ENCODE assay signal across 8 mouse cellular contexts in the genomic region with DNA sequence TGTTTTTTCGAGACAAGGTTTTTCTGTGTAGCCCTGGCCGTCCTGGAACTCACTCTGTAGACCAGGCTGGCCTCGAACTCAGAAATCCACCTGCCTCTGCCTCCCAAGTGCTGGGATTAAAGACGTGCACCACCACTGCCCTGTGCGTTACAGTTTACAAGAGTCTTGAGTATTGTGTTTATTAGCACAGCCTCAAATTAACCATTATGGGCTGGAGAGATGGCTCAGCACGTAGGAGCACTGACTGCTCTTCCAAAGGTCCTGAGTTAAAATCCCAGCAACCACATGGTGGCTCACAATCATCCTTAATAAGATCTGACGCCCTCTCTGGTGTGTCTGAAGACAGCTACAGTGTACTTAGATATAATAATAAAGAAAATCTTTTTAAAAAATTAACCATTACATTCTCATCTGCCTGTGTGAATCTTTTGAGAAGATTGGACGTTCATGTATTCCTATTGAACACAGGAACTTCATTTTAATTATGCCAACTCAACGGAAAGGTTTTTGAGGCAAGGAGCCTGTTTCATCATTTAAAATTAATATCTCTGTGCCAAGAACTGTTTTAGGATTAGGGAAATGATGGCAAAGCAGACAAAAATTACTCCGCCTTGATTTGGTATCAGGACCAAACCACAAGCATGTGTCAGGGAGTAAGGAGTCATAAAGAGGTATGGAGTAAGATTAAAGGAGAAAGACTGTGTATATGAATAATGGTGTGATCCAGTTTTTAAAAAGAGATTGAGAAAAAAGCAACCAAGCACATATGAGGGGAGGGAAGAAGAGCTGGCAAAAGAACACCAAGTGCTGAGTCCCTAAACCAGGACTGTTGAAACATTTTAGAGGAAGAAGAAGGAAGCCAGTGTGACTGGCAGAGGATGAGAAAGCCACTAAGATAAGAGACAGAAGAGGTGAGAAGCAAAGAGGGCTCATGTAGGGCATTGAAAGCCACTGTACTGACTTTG. TPM values are rescaled to one million over a fixed set of nuclear protein-coding genes. Genes with fewer than 3 reads are reported as not detected.
DNase-seq lines count a peak whose midpoint lies in the region; ATAC-seq and TF ChIP-seq lines count a peak whose summit lies in the region.

No protein-coding gene starts in this region.

- no peak for DNase-seq in gastrocnemius, adult 2 months
- no peak for DNase-seq in gastrocnemius, postnatal 14 days
- peak; percentile 59 for DNase-seq in 3134 (ENCODE audit: extremely low read depth, insufficient read length, low spot score)
- DNase-seq in frontal cortex, postnatal 25 days (ENCODE audit: low spot score in 2 of 2), result no peak
- DNase-seq in ovary, postnatal 36 days (ENCODE audit: low spot score), result no peak

- H3K27me3 ChIP-seq in neural tube, embryonic 14.5 days (ENCODE audit: control insufficient read depth, insufficient read depth, low read length), result no peaks in the 10 kb centered on the region

- peaks cover 2% of the 10 kb centered on the region; the same call in 1 of the 2 replicates for H3K4me1 ChIP-seq in cortical plate, adult 2 months (ENCODE audit: control insufficient read depth, insufficient read depth, low read length)
- peaks cover 14% of the 10 kb centered on the region for H3K4me1 ChIP-seq in neural tube, embryonic 14.5 days (ENCODE audit: control insufficient read depth, insufficient read depth, low read length)

- no peak for TF ChIP-seq POLR2A in cortical plate, adult 2 months (IDR thresholded peaks at IDR 0.05; ENCODE audit: extremely low read depth, insufficient read depth, low read length)

- H3K4me3 ChIP-seq in gastrocnemius, adult 2 months, result peak overlapping the region; percentile 72
- H3K4me3 ChIP-seq in cortical plate, adult 2 months (ENCODE audit: insufficient read depth, low read length), result peak overlapping the region; percentile 93
- peak overlapping the region; percentile 74 for H3K4me3 ChIP-seq in neural tube, embryonic 14.5 days (ENCODE audit: low read depth, low read length)

- intact Hi-C loops in gastrocnemius, adult 2 months (cut with DNase I), result no loop called here
- intact Hi-C loops in gastrocnemius, postnatal 14 days (cut with DNase I; ENCODE audit: low total_unique reads), result no loop called here

- peak overlapping the region; percentile 55 for H3K4me2 ChIP-seq in neural tube, embryonic 14.5 days (ENCODE audit: low read depth, low read length)

- no peaks in the 10 kb centered on the region for H3K36me3 ChIP-seq in neural tube, embryonic 14.5 days (ENCODE audit: control insufficient read depth, insufficient read depth, low read length)

- peak overlapping the region; percentile 66 for H3K9ac ChIP-seq in neural tube, embryonic 14.5 days (replicated peaks; ENCODE audit: low read depth, low read length)

- H3K9me3 ChIP-seq in neural tube, embryonic 14.5 days (ENCODE audit: control insufficient read depth, low read length), result no peaks in the 10 kb centered on the region

- H3K27ac ChIP-seq in gastrocnemius, adult 2 months, result peak overlapping the region; percentile 99
- H3K27ac ChIP-seq in cortical plate, adult 2 months (ENCODE audit: insufficient read depth, low read length), result peak overlapping the region; percentile 95
- H3K27ac ChIP-seq in neural tube, embryonic 14.5 days (ENCODE audit: low read depth, low read length), result peak overlapping the region; percentile 98

- ATAC-seq in inflammation-experienced regulatory T-cells, adult 6 months, result peak; percentile 4
- ATAC-seq in neural tube, embryonic 14.5 days (ENCODE audit: low read depth), result peak; percentile 23

- peak; percentile 1; the same call in 1 of the 2 replicates for TF ChIP-seq CTCF in gastrocnemius, adult 2 months (IDR thresholded peaks at IDR 0.05)
- TF ChIP-seq CTCF in cortical plate, adult 2 months (IDR thresholded peaks at IDR 0.05; ENCODE audit: extremely low read depth, insufficient read depth, low read length), result no peak

- WGBS in neural tube, embryonic 14.5 days, result 38% methylated on average over 10 of the region's 10 CpGs

RNA-seq across cellular contexts. Expression of gene Rprd2, which starts 1.7 kb away (rescaled TPM):
- 10 to 100 TPM; 32.4 to 35.2 TPM for total RNA-seq in gastrocnemius, adult 2 months (2021)
- total RNA-seq in gastrocnemius, postnatal 14 days (2021), result 10 to 100 TPM; 29.0 to 29.3 TPM
- 21.4 and 22.8 TPM in 2 replicates for polyA plus RNA-seq in cortical plate, adult 2 months (2012; rRNA removed)
- 10 to 100 TPM; 22.7 to 35.5 (median 27.1) TPM for polyA plus RNA-seq in inflammation-experienced regulatory T-cells, adult 6 months (2017; shearing (Covaris generic))
- 23.2 and 27.5 TPM in 2 replicates for polyA plus RNA-seq in neural tube, embryonic 14.5 days (2014; fragmentation: Nextera tagmentation; extraction: Ambion mirVana)

RNA-seq across cellular contexts. Expression of gene Prpf3, which starts 35.4 kb away (rescaled TPM):
- total RNA-seq in gastrocnemius, adult 2 months (2021), result 10 to 100 TPM; 18.2 to 18.3 TPM
- total RNA-seq in gastrocnemius, postnatal 14 days (2021), result 10 to 100 TPM; 12.2 to 13.9 TPM
- polyA plus RNA-seq in cortical plate, adult 2 months (2012; rRNA removed), result 36.0 and 36.9 TPM in 2 replicates
- polyA plus RNA-seq in inflammation-experienced regulatory T-cells, adult 6 months (2017; shearing (Covaris generic)), result 10 to 100 TPM; 46.9 to 48.5 (median 48.3) TPM
- 29.6 and 38.5 TPM in 2 replicates for polyA plus RNA-seq in neural tube, embryonic 14.5 days (2014; fragmentation: Nextera tagmentation; extraction: Ambion mirVana)

RNA-seq across cellular contexts. Expression of gene Mrps21, which starts 51.0 kb away (rescaled TPM):
- total RNA-seq in gastrocnemius, adult 2 months (2021), result 100 to 1,000 TPM; 303 to 336 TPM
- total RNA-seq in gastrocnemius, postnatal 14 days (2021), result 100 to 1,000 TPM; 262 to 274 TPM
- polyA plus RNA-seq in cortical plate, adult 2 months (2012; rRNA removed), result 250 and 251 TPM in 2 replicates
- 100 to 1,000 TPM; 281 to 394 (median 321) TPM for polyA plus RNA-seq in inflammation-experienced regulatory T-cells, adult 6 months (2017; shearing (Covaris generic))
- polyA plus RNA-seq in neural tube, embryonic 14.5 days (2014; fragmentation: Nextera tagmentation; extraction: Ambion mirVana), result 272 and 277 TPM in 2 replicates
